Mouse (Mus musculus): ENCODE measurements around the gene Gm12394. TPM values are rescaled to one million over a fixed set of nuclear protein-coding genes. Genes with fewer than 3 reads are reported as not detected.
A peak's percentile ranks its signal among the peaks of the same experiment; 100 is the strongest.
"Not testable (repeated sequence)": the region's sequence is repeated elsewhere in the genome, so short reads cannot be mapped to it uniquely, and the experiment has no call there.

Gene Gm12394
- total RNA-seq (2021) (under 1 TPM in 1 of 2 experiments, not detected in 1; 0.10 TPM), polyA plus RNA-seq (2012; rRNA removed) (0.02 TPM in 1 of 2 replicates, not detected in the other)
- long read RNA-seq = 0 reads

- H3K4me3 ChIP-seq; H3K4me1 ChIP-seq (ENCODE audit: control insufficient read depth, insufficient read depth, low read length); H3K27me3 ChIP-seq (ENCODE audit: control insufficient read depth, insufficient read depth, low read length); H3K27ac ChIP-seq; H3K36me3 ChIP-seq (ENCODE audit: control insufficient read depth, insufficient read depth, low read length); H3K79me2 ChIP-seq (replicated peaks; ENCODE audit: control insufficient read depth, insufficient read depth, low read length); intact Hi-C loops (cut with DNase I); DNase-seq; H3K9ac ChIP-seq (ENCODE audit: low read depth, low read length): not testable (repeated sequence)
- 74% methylated on average over 1 of the region's 1 CpGs for WGBS
Measured at GRCm38 (mm10) chr4:42856671-42857070, at the start of gene Gm12394. Gene Gm12394 (minus strand): TSS chr4:42856771.

GRCm38 (mm10) chr4:42904966-42905365 is 48.4 kb upstream of the Gm12394 start:
- Histone ChIP-seq H3K27me3 (ENCODE audit: control insufficient read depth, insufficient read depth, low read length) (no peaks in the 10 kb centered on the region), H3K9ac (ENCODE audit: low read depth, low read length) (no peak overlapping the region), H3K4me3 (no peak overlapping the region), H3K4me1 (ENCODE audit: control insufficient read depth, insufficient read depth, low read length) (no peaks in the 10 kb centered on the region), H3K79me2 (replicated peaks; ENCODE audit: control insufficient read depth, insufficient read depth, low read length) (no peaks in the 10 kb centered on the region), H3K27ac (no peak overlapping the region), H3K36me3 (ENCODE audit: control insufficient read depth, insufficient read depth, low read length) (no peaks in the 10 kb centered on the region)
- TF ChIP-seq CTCF (IDR thresholded peaks at IDR 0.05) (no peak), POLR2A (IDR thresholded peaks at IDR 0.05; ENCODE audit: insufficient read depth, low read depth, low read length) (no peak), EP300 (IDR thresholded peaks at IDR 0.05; ENCODE audit: insufficient read depth, low read depth, low read length) (no peak)
- intact Hi-C loops (cut with DNase I) = no loop called here
- DNase-seq = no peak
- 85% methylated on average over 6 of the region's 6 CpGs for WGBS

GRCm38 (mm10) chr4:42904523-42904922 is 48.0 kb upstream of the Gm12394 start:
- Histone ChIP-seq H3K9ac (ENCODE audit: low read depth, low read length) (no peak overlapping the region), H3K27ac (no peak overlapping the region), H3K79me2 (replicated peaks; ENCODE audit: control insufficient read depth, insufficient read depth, low read length) (no peaks in the 10 kb centered on the region), H3K27me3 (ENCODE audit: control insufficient read depth, insufficient read depth, low read length) (no peaks in the 10 kb centered on the region), H3K4me3 (no peak overlapping the region), H3K36me3 (ENCODE audit: control insufficient read depth, insufficient read depth, low read length) (no peaks in the 10 kb centered on the region), H3K4me1 (ENCODE audit: control insufficient read depth, insufficient read depth, low read length) (no peaks in the 10 kb centered on the region)
- intact Hi-C loops (cut with DNase I) = no loop called here
- DNase-seq = no peak
- WGBS = 85% methylated on average over 3 of the region's 3 CpGs
- TF ChIP-seq CTCF (IDR thresholded peaks at IDR 0.05) = no peak
- no peak for TF ChIP-seq POLR2A (IDR thresholded peaks at IDR 0.05; ENCODE audit: insufficient read depth, low read depth, low read length)
- TF ChIP-seq EP300 (IDR thresholded peaks at IDR 0.05; ENCODE audit: insufficient read depth, low read depth, low read length) = no peak

GRCm38 (mm10) chr4:42903942-42904341 is 47.4 kb upstream of the Gm12394 start:
- H3K79me2 ChIP-seq (replicated peaks; ENCODE audit: control insufficient read depth, insufficient read depth, low read length) = no peaks in the 10 kb centered on the region
- H3K4me3 ChIP-seq = no peak overlapping the region
- H3K27me3 ChIP-seq (ENCODE audit: control insufficient read depth, insufficient read depth, low read length) = no peaks in the 10 kb centered on the region
- intact Hi-C loops (cut with DNase I) = no loop called here
- no peak overlapping the region for H3K27ac ChIP-seq
- H3K36me3 ChIP-seq (ENCODE audit: control insufficient read depth, insufficient read depth, low read length) = no peaks in the 10 kb centered on the region
- DNase-seq = no peak
- no peaks in the 10 kb centered on the region for H3K4me1 ChIP-seq (ENCODE audit: control insufficient read depth, insufficient read depth, low read length)
- 80% methylated on average over 1 of the region's 1 CpGs for WGBS
- TF ChIP-seq EP300 (IDR thresholded peaks at IDR 0.05; ENCODE audit: insufficient read depth, low read depth, low read length) (no peak), POLR2A (IDR thresholded peaks at IDR 0.05; ENCODE audit: insufficient read depth, low read depth, low read length) (no peak), CTCF (IDR thresholded peaks at IDR 0.05) (no peak)
- no peak overlapping the region for H3K9ac ChIP-seq (ENCODE audit: low read depth, low read length)

- H3K4me3 ChIP-seq = no peak overlapping the region
- no peaks in the 10 kb centered on the region for H3K27me3 ChIP-seq (ENCODE audit: control insufficient read depth, insufficient read depth, low read length)
- intact Hi-C loops (cut with DNase I) = no loop called here
- no peak overlapping the region for H3K9ac ChIP-seq (ENCODE audit: low read depth, low read length)
- H3K36me3 ChIP-seq (ENCODE audit: control insufficient read depth, insufficient read depth, low read length) = no peaks in the 10 kb centered on the region
- H3K4me1 ChIP-seq (ENCODE audit: control insufficient read depth, insufficient read depth, low read length) = no peaks in the 10 kb centered on the region
- no peak for DNase-seq
- H3K27ac ChIP-seq = no peak overlapping the region
- H3K79me2 ChIP-seq (replicated peaks; ENCODE audit: control insufficient read depth, insufficient read depth, low read length) = no peaks in the 10 kb centered on the region
- 77% methylated on average over 5 of the region's 5 CpGs for WGBS
- TF ChIP-seq CTCF (IDR thresholded peaks at IDR 0.05) (no peak), EP300 (IDR thresholded peaks at IDR 0.05; ENCODE audit: insufficient read depth, low read depth, low read length) (no peak), POLR2A (IDR thresholded peaks at IDR 0.05; ENCODE audit: insufficient read depth, low read depth, low read length) (no peak)
Measured at GRCm38 (mm10) chr4:42902730-42903129, 46.2 kb upstream of the Gm12394 start.

- no peaks in the 10 kb centered on the region for H3K4me1 ChIP-seq (ENCODE audit: control insufficient read depth, insufficient read depth, low read length)
- no peak overlapping the region for H3K4me3 ChIP-seq
- no peak overlapping the region for H3K9ac ChIP-seq (ENCODE audit: low read depth, low read length)
- peak; percentile 42 for TF ChIP-seq CTCF (IDR thresholded peaks at IDR 0.05)
- TF ChIP-seq POLR2A (IDR thresholded peaks at IDR 0.05; ENCODE audit: insufficient read depth, low read depth, low read length) = no peak
- no peak for TF ChIP-seq EP300 (IDR thresholded peaks at IDR 0.05; ENCODE audit: insufficient read depth, low read depth, low read length)
- no peak for DNase-seq
- no peaks in the 10 kb centered on the region for H3K36me3 ChIP-seq (ENCODE audit: control insufficient read depth, insufficient read depth, low read length)
- no peak overlapping the region for H3K27ac ChIP-seq
- intact Hi-C loops (cut with DNase I) = no loop called here
- no peaks in the 10 kb centered on the region for H3K79me2 ChIP-seq (replicated peaks; ENCODE audit: control insufficient read depth, insufficient read depth, low read length)
- no peaks in the 10 kb centered on the region for H3K27me3 ChIP-seq (ENCODE audit: control insufficient read depth, insufficient read depth, low read length)
- whole genome bisulfite sequencing = 46% methylated on average over 9 of the region's 9 CpGs
Measured at GRCm38 (mm10) chr4:42902174-42902573, 45.6 kb upstream of the Gm12394 start.

Data from heart, adult 2 months (tissue).